Mouse (Mus musculus) ES-Bruce4 (cell line): ENCODE data around the gene Atl3. TPM values are rescaled to one million over a fixed set of nuclear protein-coding genes. Genes with fewer than 3 reads are reported as not detected.
A peak's percentile ranks its signal among the peaks of the same experiment; 100 is the strongest.

Experiments used
- H3K27ac ChIP-seq: 2 replicates; pipeline ENCODE4 v1.5.1; 2012; ENCODE audit warnings: low read length, inconsistent platforms; ENCODE audit not compliant: insufficient read depth
- H3K27me3 ChIP-seq: 2 replicates; pipeline ENCODE4 v1.6.1; 2012; ENCODE audit warnings: mild to moderate bottlenecking, low read length, inconsistent platforms; ENCODE audit not compliant: control insufficient read depth, poor library complexity, insufficient read depth, severe bottlenecking
- H3K36me3 ChIP-seq: 2 replicates; pipeline ENCODE4 v1.6.1; 2012; ENCODE audit warnings: inconsistent platforms, mild to moderate bottlenecking, low read length, moderate library complexity; ENCODE audit not compliant: control insufficient read depth, poor library complexity, insufficient read depth, severe bottlenecking
- H3K4me1 ChIP-seq: one replicate; pipeline ENCODE4 v1.8.1; 2011; ENCODE audit warnings: low read length; ENCODE audit not compliant: control insufficient read depth, insufficient read depth
- H3K4me3 ChIP-seq: 2 replicates; pipeline ENCODE4 v1.5.1; 2011; ENCODE audit warnings: low read depth, mild to moderate bottlenecking, low read length
- H3K9ac ChIP-seq: 2 replicates; pipeline ENCODE4 v1.6.1; 2012; ENCODE audit warnings: low read depth, mild to moderate bottlenecking, inconsistent platforms; ENCODE audit not compliant: poor library complexity, severe bottlenecking
- H3K9me3 ChIP-seq: replicated peaks from 2 replicates; pipeline ENCODE4 v1.6.1; 2012; ENCODE audit warnings: mild to moderate bottlenecking, low read length, inconsistent platforms; ENCODE audit not compliant: control insufficient read depth, poor library complexity, insufficient read depth, severe bottlenecking
- CTCF ChIP-seq: IDR thresholded peaks from one replicate; pipeline ENCODE4 v1.8.1; 2011; ENCODE audit warnings: low read depth, low read length
- EP300 ChIP-seq: IDR thresholded peaks from 2 replicates; pipeline ENCODE4 v1.6.1; 2011; ENCODE audit warnings: low read depth, low read length; ENCODE audit not compliant: insufficient read depth
- POLR2A ChIP-seq: IDR thresholded peaks from one replicate; pipeline ENCODE4 v1.8.1; 2011; ENCODE audit warnings: low read length; ENCODE audit not compliant: insufficient read depth
- polyA plus RNA-seq: library from polyadenylated mRNA; stranded (reverse); fragments of >200 nt; gene quantifications from 2 replicates; pipeline ENCODE4 v1.2.4, GENCODE M21; 2011; ENCODE audit warnings: low read depth; ENCODE audit not compliant: missing spikeins, insufficient read depth, insufficient read length

The Atl3 gene
- polyA plus RNA-seq, 1 experiment = 53.5 TPM

- no peaks in the 10 kb centered on the region for H3K9me3 ChIP-seq
- no peak overlapping the region for H3K9ac ChIP-seq
- TF ChIP-seq POLR2A (no peak), CTCF (no peak), EP300 (no peak)
- no peak overlapping the region for H3K4me3 ChIP-seq
- H3K27ac ChIP-seq = no peak overlapping the region
- H3K4me1 ChIP-seq = no peaks in the 10 kb centered on the region
- H3K27me3 ChIP-seq = no peaks in the 10 kb centered on the region
- peaks cover 22% of the 10 kb centered on the region for H3K36me3 ChIP-seq
Observed at GRCm38 (mm10) chr19:7524879-7525278, 31.0 kb downstream of the Atl3 start.

- no peaks in the 10 kb centered on the region for H3K27me3 ChIP-seq
- H3K27ac ChIP-seq = no peak overlapping the region
- H3K9ac ChIP-seq = no peak overlapping the region
- H3K4me3 ChIP-seq = no peak overlapping the region
- H3K36me3 ChIP-seq = peaks cover 27% of the 10 kb centered on the region
- H3K9me3 ChIP-seq = no peaks in the 10 kb centered on the region
- no peaks in the 10 kb centered on the region for H3K4me1 ChIP-seq
- TF ChIP-seq POLR2A (no peak), CTCF (peak; percentile 9)
Observed at GRCm38 (mm10) chr19:7528639-7529428, 35.0 kb downstream of the Atl3 start.

GRCm38 (mm10) chr19:7531906-7532305 is 38.1 kb downstream of the Atl3 start:
- TF ChIP-seq EP300 (no peak), CTCF (no peak), POLR2A (no peak)
- no peak overlapping the region for H3K9ac ChIP-seq
- peaks cover 26% of the 10 kb centered on the region for H3K36me3 ChIP-seq
- H3K27ac ChIP-seq = no peak overlapping the region
- H3K4me3 ChIP-seq = no peak overlapping the region
- H3K27me3 ChIP-seq = no peaks in the 10 kb centered on the region
- no peaks in the 10 kb centered on the region for H3K9me3 ChIP-seq
- H3K4me1 ChIP-seq = no peaks in the 10 kb centered on the region

GRCm38 (mm10) chr19:7533891-7534290 is 40.1 kb downstream of the Atl3 start:
- no peak for TF ChIP-seq POLR2A
- TF ChIP-seq EP300 = no peak
- TF ChIP-seq CTCF = no peak
- H3K4me3 ChIP-seq = no peak overlapping the region
- no peaks in the 10 kb centered on the region for H3K9me3 ChIP-seq
- H3K9ac ChIP-seq = no peak overlapping the region
- H3K27me3 ChIP-seq = no peaks in the 10 kb centered on the region
- peaks cover 26% of the 10 kb centered on the region for H3K36me3 ChIP-seq
- H3K4me1 ChIP-seq = no peaks in the 10 kb centered on the region
- H3K27ac ChIP-seq = no peak overlapping the region

- Histone ChIP-seq H3K9ac (no peak overlapping the region), H3K4me1 (no peaks in the 10 kb centered on the region), H3K36me3 (no peaks in the 10 kb centered on the region), H3K27me3 (no peaks in the 10 kb centered on the region), H3K9me3 (no peaks in the 10 kb centered on the region), H3K4me3 (no peak overlapping the region), H3K27ac (no peak overlapping the region)
- no peak for TF ChIP-seq POLR2A
Observed at GRCm38 (mm10) chr19:7548924-7549323, 55.1 kb downstream of the Atl3 start.

GRCm38 (mm10) chr19:7551550-7552300 is 57.9 kb downstream of the Atl3 start:
- Histone ChIP-seq H3K36me3 (no peaks in the 10 kb centered on the region), H3K4me3 (no peak overlapping the region), H3K27ac (no peak overlapping the region), H3K9me3 (no peaks in the 10 kb centered on the region), H3K9ac (no peak overlapping the region), H3K27me3 (no peaks in the 10 kb centered on the region), H3K4me1 (no peaks in the 10 kb centered on the region)
- TF ChIP-seq POLR2A (no peak), EP300 (no peak), CTCF (no peak)
